ENCODE assay signal across 8 mouse cellular contexts in the genomic region with DNA sequence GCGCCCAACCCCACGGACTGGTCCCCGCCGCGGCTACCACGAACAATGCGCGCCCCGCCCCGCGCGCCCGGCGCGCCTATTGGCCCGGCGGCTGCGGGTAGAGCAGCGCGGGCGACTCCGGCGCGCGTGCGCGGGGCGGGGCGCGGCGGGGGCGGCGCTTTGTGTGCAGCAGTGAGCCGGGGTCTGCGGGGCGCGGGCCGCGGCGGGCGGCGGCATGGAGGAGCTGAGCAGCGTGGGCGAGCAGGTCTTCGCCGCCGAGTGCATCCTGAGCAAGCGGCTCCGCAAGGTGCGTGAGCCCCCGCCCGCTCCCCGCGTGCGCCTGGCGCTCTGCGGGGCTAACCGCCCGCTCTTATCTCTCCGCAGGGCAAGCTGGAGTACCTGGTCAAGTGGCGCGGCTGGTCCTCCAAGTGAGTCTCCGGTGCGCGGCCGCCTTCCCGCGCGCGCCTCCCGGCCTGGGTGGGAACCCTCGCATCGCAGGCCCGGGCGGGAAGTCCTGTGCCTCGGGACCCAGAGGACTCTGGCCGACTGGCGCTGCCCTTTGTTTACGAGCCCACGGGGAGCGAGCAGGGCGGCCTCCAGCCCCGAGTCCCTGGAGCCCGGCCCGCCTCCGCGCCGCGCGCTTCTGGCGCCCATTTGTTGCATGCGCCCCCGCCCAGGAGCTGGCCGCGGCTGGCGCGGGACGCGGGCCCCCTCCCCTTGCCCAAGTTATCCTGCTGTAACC. TPM values are rescaled to one million over a fixed set of nuclear protein-coding genes. Genes with fewer than 3 reads are reported as not detected.
A peak's percentile ranks its signal among the peaks of the same experiment; 100 is the strongest.
DNase-seq lines count a peak whose midpoint lies in the region; ATAC-seq lines count a peak whose summit lies in the region.

Gene Cbx2 (plus strand): TSS at position 68 of the 721 bp plus-strand sequence.

- H3K27ac ChIP-seq in embryonic facial prominence, embryonic 12.5 days = peak within 1 kb of the TSS; percentile 98
- peak within 1 kb of the TSS; percentile 97 for H3K27ac ChIP-seq in heart, embryonic 10.5 days
- peak within 1 kb of the TSS; percentile 81 for H3K27ac ChIP-seq in midbrain, embryonic 16.5 days (ENCODE audit: low read length)

- peaks cover 21% of the 10 kb centered on the region for H3K36me3 ChIP-seq in embryonic facial prominence, embryonic 12.5 days
- H3K36me3 ChIP-seq in heart, embryonic 10.5 days = peaks cover 26% of the 10 kb centered on the region
- H3K36me3 ChIP-seq in midbrain, embryonic 16.5 days (ENCODE audit: control insufficient read depth, insufficient read depth, low read length) = peaks cover 9% of the 10 kb centered on the region

- H3K4me3 ChIP-seq in embryonic facial prominence, embryonic 12.5 days = peak within 1 kb of the TSS; percentile 93
- peak within 1 kb of the TSS; percentile 93 for H3K4me3 ChIP-seq in heart, embryonic 10.5 days
- H3K4me3 ChIP-seq in midbrain, embryonic 16.5 days (ENCODE audit: low read depth, low read length) = peak within 1 kb of the TSS; percentile 95

- peaks cover 35% of the 10 kb centered on the region for H3K4me1 ChIP-seq in embryonic facial prominence, embryonic 12.5 days
- H3K4me1 ChIP-seq in heart, embryonic 10.5 days = peaks cover 45% of the 10 kb centered on the region
- peaks cover 40% of the 10 kb centered on the region for H3K4me1 ChIP-seq in midbrain, embryonic 16.5 days (ENCODE audit: control insufficient read depth, insufficient read depth, low read length)

- peak within 1 kb of the TSS; percentile 96 for H3K9ac ChIP-seq in embryonic facial prominence, embryonic 12.5 days
- peak within 1 kb of the TSS; percentile 95 for H3K9ac ChIP-seq in midbrain, embryonic 16.5 days (ENCODE audit: low read depth, low read length)

- no peaks in the 10 kb centered on the region for H3K9me3 ChIP-seq in embryonic facial prominence, embryonic 12.5 days
- H3K9me3 ChIP-seq in heart, embryonic 10.5 days = no peaks in the 10 kb centered on the region
- no peaks in the 10 kb centered on the region for H3K9me3 ChIP-seq in midbrain, embryonic 16.5 days (replicated peaks; ENCODE audit: control insufficient read depth, low read length, poor library complexity, severe bottlenecking)

- ATAC-seq in embryonic facial prominence, embryonic 12.5 days (ENCODE audit: insufficient number of reproducible peaks, insufficient read depth, low FRiP score, low TSS enrichment) = peak; percentile 88
- ATAC-seq in midbrain, embryonic 16.5 days = peak; percentile 95

- peak within 1 kb of the TSS; percentile 92 for H3K4me2 ChIP-seq in embryonic facial prominence, embryonic 12.5 days (replicated peaks)
- H3K4me2 ChIP-seq in midbrain, embryonic 16.5 days (ENCODE audit: low read length) = peak within 1 kb of the TSS; percentile 97

- DNase-seq in A20 (ENCODE audit: low read depth, low spot score) (peak; percentile 91), liver (peak; percentile 78)
- peak; percentile 93 for DNase-seq in adrenal gland, postnatal 25 days
- peak; percentile 89 for DNase-seq in heart, embryonic 10.5 days (ENCODE audit: low spot score)
- DNase-seq in kidney, adult 9 months = peak; percentile 87
- peak; percentile 64 to 86 for DNase-seq in spleen, postnatal 4 days (ENCODE audit: low spot score in 2 of 2)

- H3K27me3 ChIP-seq in embryonic facial prominence, embryonic 12.5 days = no peaks in the 10 kb centered on the region
- H3K27me3 ChIP-seq in heart, embryonic 10.5 days (ENCODE audit: insufficient read depth, poor library complexity, severe bottlenecking) = peaks cover 33% of the 10 kb centered on the region
- 0 out of 2 replicates have a peak, but pooled peaks cover 3% of the 10 kb centered on the region for H3K27me3 ChIP-seq in midbrain, embryonic 16.5 days (ENCODE audit: control insufficient read depth, insufficient read depth, low read depth, low read length)

- WGBS in embryonic facial prominence, embryonic 12.5 days = under 1% methylated on average over 84 of the region's 99 CpGs
- whole genome bisulfite sequencing in heart, embryonic 10.5 days = under 1% methylated on average over 86 of the region's 99 CpGs
- under 1% methylated on average over 61 of the region's 99 CpGs for WGBS in midbrain, embryonic 16.5 days

RNA-seq across cellular contexts. Expression of gene Cbx2, which starts in this region (rescaled TPM):
- 8.9 and 9.8 TPM in 2 replicates for total RNA-seq in adrenal gland, postnatal 25 days (2021)
- 103 and 105 TPM in 2 replicates for polyA plus RNA-seq in embryonic facial prominence, embryonic 12.5 days (2016; fragmentation: Nextera tagmentation; extraction: Ambion mirVana)
- 37.4 and 56.0 TPM in 2 replicates for polyA plus RNA-seq in heart, embryonic 10.5 days (2016; fragmentation: Nextera tagmentation; extraction: Ambion mirVana)
- polyA plus RNA-seq in midbrain, embryonic 16.5 days (2015; fragmentation: Nextera tagmentation; extraction: Ambion mirVana) = 13.3 and 18.0 TPM in 2 replicates

Comparison
In these comparisons a context has a peak if more than half of its experiments do, and no peak if none do; other contexts are left out.
1. Peak in every context shown above with its lines: DNase-seq, ATAC-seq, H3K4me3 ChIP-seq and H3K27ac ChIP-seq.